Mouse (Mus musculus): ENCODE measurements around the gene Pigr. TPM values are rescaled to one million over a fixed set of nuclear protein-coding genes. Genes with fewer than 3 reads are reported as not detected.

Pigr gene
- polyA plus RNA-seq, 1 experiment: 3.0 TPM

DNA sequence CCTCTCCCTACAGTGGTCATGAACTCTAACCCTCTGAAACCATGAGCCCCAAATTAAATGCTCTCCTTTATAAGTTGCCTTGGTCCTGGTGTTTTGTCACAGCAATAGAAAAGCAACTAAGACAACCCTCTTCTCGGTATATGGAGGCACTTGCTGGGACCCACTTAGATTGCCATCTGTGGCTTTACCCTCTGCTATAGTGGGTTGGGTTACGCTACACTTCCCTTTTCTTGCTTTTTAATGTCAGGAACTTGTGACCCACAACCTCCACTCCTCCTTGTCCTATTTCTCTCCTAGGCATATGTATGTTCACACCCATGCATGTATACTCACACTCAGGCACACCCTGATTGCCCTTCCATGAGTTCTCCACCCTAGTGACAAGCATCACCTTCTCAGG, 46.4 kb downstream of the Pigr start:
- H3K4me3 ChIP-seq (ENCODE audit: control insufficient read depth, insufficient read depth, low read length): no peak overlapping the region
- H3K27me3 ChIP-seq (ENCODE audit: control insufficient read depth, insufficient read depth, low read length): no peaks in the 10 kb centered on the region; the same call in 1 of the 2 replicates
- H3K36me3 ChIP-seq (ENCODE audit: control insufficient read depth, insufficient read depth, low read length): no peaks in the 10 kb centered on the region
- TF ChIP-seq POLR2A (IDR thresholded peaks at IDR 0.05; ENCODE audit: control insufficient read depth, extremely low read depth, insufficient read depth, low read length, poor library complexity) (no peak), CTCF (IDR thresholded peaks at IDR 0.05; ENCODE audit: borderline replicate concordance, control insufficient read depth, extremely low read depth, insufficient read depth, low read length, poor library complexity) (no peak)
- peaks cover 2% of the 10 kb centered on the region; the same call in 1 of the 2 replicates for H3K4me1 ChIP-seq (replicated peaks; ENCODE audit: control insufficient read depth, insufficient read depth, low read length)
- WGBS: 29% methylated on average over 2 of the region's 2 CpGs
- DNase-seq: no peak
- no peak overlapping the region for H3K27ac ChIP-seq (ENCODE audit: control insufficient read depth, insufficient read depth, low read length)

DNA sequence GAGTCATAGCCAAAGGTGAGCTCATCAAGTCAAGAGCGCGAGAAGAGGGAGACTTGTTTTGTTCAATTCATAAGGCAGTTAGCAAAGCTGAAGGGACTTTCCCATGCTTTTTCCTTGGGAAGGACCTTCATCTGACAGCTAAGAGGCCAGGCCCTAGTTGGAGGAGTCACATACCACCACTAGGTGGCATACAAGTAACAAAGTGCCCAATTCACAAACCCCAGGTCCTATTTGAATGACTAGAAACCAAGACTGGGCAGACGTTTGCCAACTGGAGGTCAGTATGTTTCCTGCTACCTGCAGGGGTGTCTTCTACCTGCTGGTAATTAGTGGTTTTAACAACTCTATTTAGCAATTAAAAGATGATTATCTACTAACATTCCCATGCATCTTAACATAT, 48.7 kb downstream of the Pigr start:
- Histone ChIP-seq H3K27me3 (ENCODE audit: control insufficient read depth, insufficient read depth, low read length) (no peaks in the 10 kb centered on the region; the same call in 1 of the 2 replicates), H3K27ac (ENCODE audit: control insufficient read depth, insufficient read depth, low read length) (no peak overlapping the region), H3K36me3 (ENCODE audit: control insufficient read depth, insufficient read depth, low read length) (no peaks in the 10 kb centered on the region), H3K4me1 (replicated peaks; ENCODE audit: control insufficient read depth, insufficient read depth, low read length) (peaks cover 6% of the 10 kb centered on the region; the same call in 1 of the 2 replicates), H3K4me3 (ENCODE audit: control insufficient read depth, insufficient read depth, low read length) (no peak overlapping the region)
- WGBS: 54% methylated on average over 3 of the region's 3 CpGs
- DNase-seq: peak; percentile 25
- TF ChIP-seq POLR2A (IDR thresholded peaks at IDR 0.05; ENCODE audit: control insufficient read depth, extremely low read depth, insufficient read depth, low read length, poor library complexity): no peak
- no peak for TF ChIP-seq CTCF (IDR thresholded peaks at IDR 0.05; ENCODE audit: borderline replicate concordance, control insufficient read depth, extremely low read depth, insufficient read depth, low read length, poor library complexity)

DNA sequence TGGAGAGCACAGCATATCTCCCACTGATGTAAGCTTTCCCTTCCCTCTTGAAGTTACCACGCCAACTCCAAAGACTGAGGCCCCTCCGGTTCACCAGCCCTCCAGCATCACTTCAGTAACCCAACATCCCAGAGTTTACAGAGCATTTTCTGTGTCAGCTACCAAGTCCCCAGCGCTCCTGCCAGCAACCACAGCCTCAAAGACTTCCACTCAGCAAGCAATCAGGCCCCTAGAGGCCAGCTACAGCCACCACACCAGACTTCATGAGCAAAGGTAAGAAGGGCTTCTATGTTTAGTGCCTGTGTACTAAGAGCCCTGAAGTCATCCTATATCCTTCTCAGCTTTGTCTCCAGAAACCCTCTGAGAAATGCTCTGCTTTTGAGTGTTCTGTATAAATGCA, 49.4 kb downstream of the Pigr start:
- Histone ChIP-seq H3K4me1 (replicated peaks; ENCODE audit: control insufficient read depth, insufficient read depth, low read length) (peaks cover 6% of the 10 kb centered on the region; the same call in 1 of the 2 replicates), H3K27ac (ENCODE audit: control insufficient read depth, insufficient read depth, low read length) (no peak overlapping the region), H3K36me3 (ENCODE audit: control insufficient read depth, insufficient read depth, low read length) (no peaks in the 10 kb centered on the region), H3K27me3 (ENCODE audit: control insufficient read depth, insufficient read depth, low read length) (no peaks in the 10 kb centered on the region; the same call in 1 of the 2 replicates), H3K4me3 (ENCODE audit: control insufficient read depth, insufficient read depth, low read length) (no peak overlapping the region)
- 76% methylated on average over 3 of the region's 3 CpGs for WGBS
- TF ChIP-seq CTCF (IDR thresholded peaks at IDR 0.05; ENCODE audit: borderline replicate concordance, control insufficient read depth, extremely low read depth, insufficient read depth, low read length, poor library complexity) (no peak; the same call in 1 of the 2 replicates), POLR2A (IDR thresholded peaks at IDR 0.05; ENCODE audit: control insufficient read depth, extremely low read depth, insufficient read depth, low read length, poor library complexity) (no peak)
- no peak for DNase-seq

DNA sequence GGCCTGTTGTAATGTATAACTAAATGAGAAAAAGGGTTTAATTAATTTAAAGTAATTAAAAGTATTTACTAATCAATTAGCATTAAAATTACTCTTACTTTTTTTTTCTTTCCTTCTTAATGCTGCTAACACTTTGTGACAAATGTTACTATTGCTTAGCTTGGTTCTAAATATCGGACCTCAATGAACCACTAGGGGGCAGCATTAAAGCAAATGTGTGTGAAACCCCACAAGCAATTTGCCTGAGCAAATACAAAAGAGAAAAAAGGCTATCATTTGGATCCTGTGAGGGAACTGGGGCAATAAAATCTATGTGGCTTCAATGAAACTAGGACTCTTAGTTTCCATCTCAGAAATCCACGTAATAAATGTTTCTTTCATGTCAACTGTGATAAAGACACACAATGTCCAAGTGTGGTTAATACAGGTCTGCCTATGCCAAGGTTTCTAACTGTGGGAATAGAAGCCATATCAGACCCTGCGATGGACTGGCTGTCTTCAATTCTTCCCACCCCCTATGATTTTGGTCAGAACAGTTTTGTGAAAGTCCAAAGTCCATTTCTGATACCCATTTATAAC, 50.5 kb downstream of the Pigr start:
- no peak for TF ChIP-seq CTCF (IDR thresholded peaks at IDR 0.05; ENCODE audit: borderline replicate concordance, control insufficient read depth, extremely low read depth, insufficient read depth, low read length, poor library complexity)
- TF ChIP-seq POLR2A (IDR thresholded peaks at IDR 0.05; ENCODE audit: control insufficient read depth, extremely low read depth, insufficient read depth, low read length, poor library complexity): no peak
- WGBS: 22% methylated on average over 3 of the region's 3 CpGs
- DNase-seq: peak; percentile 43

DNA sequence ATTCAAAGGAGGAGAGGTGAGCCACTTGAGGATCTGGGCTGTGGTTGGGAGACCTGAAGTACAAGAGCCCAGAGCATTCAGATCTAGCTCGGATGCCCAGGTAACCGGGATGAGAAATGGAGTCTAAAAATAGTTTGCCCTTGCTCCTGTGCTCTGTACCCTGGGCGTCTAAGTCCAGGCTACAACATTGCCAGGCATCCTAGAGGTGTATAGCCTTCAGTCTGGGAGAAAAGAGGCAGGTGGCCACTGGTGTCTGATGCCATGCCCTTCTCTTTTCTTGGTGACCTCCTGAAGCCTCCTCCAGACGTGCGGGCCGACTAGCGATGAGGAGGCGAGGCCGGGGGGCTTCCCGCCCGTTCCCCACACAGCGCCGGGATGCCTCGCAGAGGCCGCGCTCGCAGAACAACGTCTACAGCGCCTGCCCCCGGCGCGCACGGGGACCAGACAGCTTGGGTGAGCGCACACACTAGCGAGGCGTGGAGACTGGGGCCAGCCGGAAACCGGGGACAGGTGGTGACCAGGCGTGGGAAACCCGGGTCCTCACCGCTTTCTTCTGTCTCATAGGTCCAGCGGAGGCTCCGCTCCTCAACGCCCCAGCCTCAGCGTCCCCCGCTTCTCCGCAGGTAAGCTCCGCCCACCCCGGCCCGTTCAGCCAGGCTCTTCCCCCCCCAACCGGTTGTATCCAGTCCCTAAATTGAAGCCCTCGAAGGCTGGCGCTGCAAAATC, 51.6 kb downstream of the Pigr start:
- Histone ChIP-seq H3K27ac (ENCODE audit: control insufficient read depth, insufficient read depth, low read length) (no peak overlapping the region), H3K4me1 (replicated peaks; ENCODE audit: control insufficient read depth, insufficient read depth, low read length) (peaks cover 6% of the 10 kb centered on the region; the same call in 1 of the 2 replicates), H3K36me3 (ENCODE audit: control insufficient read depth, insufficient read depth, low read length) (no peaks in the 10 kb centered on the region), H3K27me3 (ENCODE audit: control insufficient read depth, insufficient read depth, low read length) (no peaks in the 10 kb centered on the region; the same call in 1 of the 2 replicates), H3K4me3 (ENCODE audit: control insufficient read depth, insufficient read depth, low read length) (peak overlapping the region; percentile 34)
- TF ChIP-seq POLR2A (IDR thresholded peaks at IDR 0.05; ENCODE audit: control insufficient read depth, extremely low read depth, insufficient read depth, low read length, poor library complexity) (no peak), CTCF (IDR thresholded peaks at IDR 0.05; ENCODE audit: borderline replicate concordance, control insufficient read depth, extremely low read depth, insufficient read depth, low read length, poor library complexity) (no peak)
- 4% methylated on average over 43 of the region's 43 CpGs for WGBS
- peak; percentile 39 for DNase-seq

More for the DNA sequence above, 50.5 kb downstream of the Pigr start:
- peaks cover 6% of the 10 kb centered on the region; the same call in 1 of the 2 replicates for H3K4me1 ChIP-seq (replicated peaks; ENCODE audit: control insufficient read depth, insufficient read depth, low read length)
- H3K27ac ChIP-seq (ENCODE audit: control insufficient read depth, insufficient read depth, low read length): no peak overlapping the region
- no peak overlapping the region for H3K4me3 ChIP-seq (ENCODE audit: control insufficient read depth, insufficient read depth, low read length)
- no peaks in the 10 kb centered on the region; the same call in 1 of the 2 replicates for H3K27me3 ChIP-seq (ENCODE audit: control insufficient read depth, insufficient read depth, low read length)
- no peaks in the 10 kb centered on the region for H3K36me3 ChIP-seq (ENCODE audit: control insufficient read depth, insufficient read depth, low read length)

DNA sequence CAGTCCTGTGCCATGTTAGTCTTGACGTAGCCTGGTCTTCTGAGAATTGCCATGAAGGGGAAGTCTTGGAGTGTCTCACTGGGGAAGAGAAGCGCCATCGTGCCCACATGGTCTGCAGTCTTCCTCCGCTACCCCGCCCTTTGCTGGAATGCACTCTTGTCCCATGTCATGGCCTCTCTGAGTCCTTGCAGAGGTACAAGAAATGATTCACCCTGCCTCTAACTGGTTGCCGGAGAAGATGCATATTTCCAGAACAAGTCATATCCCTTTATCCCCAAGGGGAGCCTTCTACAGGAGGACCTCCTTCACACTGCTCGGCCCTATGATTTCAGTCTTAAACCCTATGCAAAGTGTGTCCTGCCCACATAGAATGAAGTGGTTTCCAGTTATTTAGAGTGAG, 53.4 kb downstream of the Pigr start:
- no peak for TF ChIP-seq POLR2A (IDR thresholded peaks at IDR 0.05; ENCODE audit: control insufficient read depth, extremely low read depth, insufficient read depth, low read length, poor library complexity)
- no peak for TF ChIP-seq CTCF (IDR thresholded peaks at IDR 0.05; ENCODE audit: borderline replicate concordance, control insufficient read depth, extremely low read depth, insufficient read depth, low read length, poor library complexity)
- Histone ChIP-seq H3K36me3 (ENCODE audit: control insufficient read depth, insufficient read depth, low read length) (no peaks in the 10 kb centered on the region), H3K27me3 (ENCODE audit: control insufficient read depth, insufficient read depth, low read length) (no peaks in the 10 kb centered on the region; the same call in 1 of the 2 replicates), H3K27ac (ENCODE audit: control insufficient read depth, insufficient read depth, low read length) (no peak overlapping the region), H3K4me1 (replicated peaks; ENCODE audit: control insufficient read depth, insufficient read depth, low read length) (peaks cover 6% of the 10 kb centered on the region; the same call in 1 of the 2 replicates), H3K4me3 (ENCODE audit: control insufficient read depth, insufficient read depth, low read length) (no peak overlapping the region)
- no peak for DNase-seq
- 60% methylated on average over 7 of the region's 7 CpGs for WGBS

Measured in thymus, adult 2 months (tissue).